Mouse (Mus musculus) right cerebral cortex, adult 18-20 months (tissue): ENCODE data around the gene Arl16.
"Not testable (repeated sequence)": the region's sequence is repeated elsewhere in the genome, so short reads cannot be mapped to it uniquely, and the experiment has no call there.

Experiments used
- DNase-seq: peaks from one replicate; pipeline ENCODE4 v3.0.0; 2022; ENCODE audit warnings: mixed read lengths

The Arl16 gene

GRCm38 (mm10) chr11:120467051-120467735 lies at the start of gene Arl16:
Gene Arl16 (minus strand): TSS chr11:120467607.
- peak; percentile 96 for DNase-seq

- DNase-seq: no peak
Observed at GRCm38 (mm10) chr11:120517147-120517546, 49.7 kb upstream of the Arl16 start.

- DNase-seq: peak; percentile 81
Observed at GRCm38 (mm10) chr11:120515611-120516010, 48.2 kb upstream of the Arl16 start.

DNA sequence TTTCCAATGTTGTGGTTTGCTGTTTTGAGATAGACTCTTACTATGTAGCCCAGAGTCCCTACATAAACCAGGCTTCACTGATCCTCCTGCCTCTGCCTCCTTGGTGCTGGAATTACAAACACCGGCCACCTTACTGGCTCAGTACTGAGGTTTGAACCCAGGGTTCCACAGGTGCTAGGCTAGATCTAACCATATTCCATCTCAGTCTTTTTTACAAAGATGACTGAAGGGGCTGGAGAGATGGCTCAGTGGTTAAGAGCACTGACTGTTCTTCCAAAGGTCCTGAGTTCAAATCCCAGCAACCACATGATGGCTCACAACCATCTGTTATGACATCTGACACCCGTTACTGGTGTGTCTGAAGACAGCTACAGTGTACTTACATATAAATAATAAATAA lies 46.9 kb upstream of the Arl16 start:
- not testable (repeated sequence) for DNase-seq

DNA sequence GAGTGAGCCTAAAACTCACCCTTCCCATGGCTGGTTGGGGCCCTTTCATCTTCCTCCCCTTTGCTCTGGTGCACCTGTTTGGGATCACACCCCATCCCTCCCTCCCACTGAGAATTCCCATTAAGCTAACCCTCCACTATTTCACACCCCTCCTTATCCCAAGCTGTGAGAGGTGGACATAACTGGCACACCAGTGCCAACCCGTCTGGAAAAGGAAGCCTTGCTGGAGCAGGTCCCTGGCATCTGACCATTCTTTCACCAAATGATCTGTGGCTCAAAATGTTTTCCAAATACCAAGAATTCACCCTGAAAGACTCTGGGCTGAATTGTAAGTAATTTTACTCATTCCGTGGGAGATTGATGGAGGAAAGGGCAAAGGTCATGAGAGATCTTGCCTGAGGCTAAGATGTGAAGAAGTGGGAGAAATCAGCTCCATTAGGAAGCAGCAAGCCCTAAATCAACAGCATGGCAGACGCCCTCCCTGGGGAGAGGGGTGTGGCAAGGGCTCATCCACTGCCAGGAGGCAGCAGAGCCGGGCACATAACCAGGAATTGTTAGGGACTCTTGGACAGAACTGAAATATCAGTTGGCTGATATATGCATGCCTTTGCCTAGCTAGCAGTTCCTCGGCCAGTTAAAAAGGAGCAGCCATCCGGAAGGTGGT lies 45.5 kb upstream of the Arl16 start:
- DNase-seq: no peak

DNA sequence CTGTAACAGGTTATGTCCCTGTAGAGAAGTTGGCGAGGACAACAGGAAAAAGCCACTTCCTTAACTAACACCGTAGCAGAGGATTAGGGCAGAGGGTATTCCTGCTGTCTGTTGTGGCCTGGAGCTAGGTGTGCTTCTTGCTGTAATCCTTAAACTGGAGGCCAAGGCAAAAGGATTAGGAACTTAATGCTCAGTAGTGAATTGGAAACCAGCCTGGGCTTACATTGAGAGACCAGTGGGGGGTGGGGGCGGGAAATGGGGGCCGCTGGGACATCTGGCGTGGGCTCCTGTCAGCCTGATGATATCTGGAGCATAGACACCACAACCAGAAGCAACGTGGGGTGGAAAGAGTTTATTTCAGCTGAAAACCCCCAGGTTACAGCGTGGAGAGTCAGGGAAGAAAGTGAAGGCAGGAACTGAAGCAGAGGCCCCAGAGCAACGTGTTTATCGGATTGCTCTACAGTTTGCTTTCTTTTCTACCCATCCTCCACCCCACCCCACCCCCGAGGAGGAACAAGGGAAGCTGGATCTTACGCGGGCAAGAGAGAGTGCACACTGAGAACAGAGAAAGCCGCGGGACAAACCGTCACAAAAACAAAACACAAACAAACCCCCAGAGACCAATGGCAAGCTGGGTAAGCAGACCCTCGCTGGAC lies 43.1 kb upstream of the Arl16 start:
- no peak for DNase-seq

- no peak for DNase-seq
Observed at GRCm38 (mm10) chr11:120509940-120510339, 42.5 kb upstream of the Arl16 start.

DNA sequence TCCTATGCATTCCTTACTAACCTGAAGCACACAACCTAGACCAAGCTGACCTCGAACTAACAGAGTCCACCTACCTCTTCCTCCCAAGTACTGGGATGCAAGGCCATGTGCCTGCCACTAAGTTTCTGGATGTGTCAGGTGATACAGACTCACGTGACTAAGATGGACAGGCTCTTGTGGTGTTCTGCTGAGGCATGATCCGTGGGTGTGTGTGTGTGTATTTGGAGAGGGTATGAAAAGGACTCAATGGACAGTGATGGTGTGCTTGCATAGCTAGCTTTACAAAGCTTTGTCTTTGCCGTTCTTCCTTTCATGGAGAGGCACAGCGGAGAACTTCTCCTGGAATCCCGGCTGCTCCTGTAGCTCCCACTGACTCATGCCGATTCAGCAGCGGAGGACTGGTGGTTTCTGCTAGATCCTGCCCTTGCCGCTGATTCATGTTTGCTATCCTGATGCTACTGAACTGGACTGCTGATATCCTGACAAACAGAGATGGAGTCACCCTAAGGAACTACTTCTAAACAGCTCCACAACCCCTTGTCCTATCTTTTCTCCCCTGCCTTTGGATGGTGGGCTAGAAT lies 41.0 kb upstream of the Arl16 start:
- no peak for DNase-seq

DNA sequence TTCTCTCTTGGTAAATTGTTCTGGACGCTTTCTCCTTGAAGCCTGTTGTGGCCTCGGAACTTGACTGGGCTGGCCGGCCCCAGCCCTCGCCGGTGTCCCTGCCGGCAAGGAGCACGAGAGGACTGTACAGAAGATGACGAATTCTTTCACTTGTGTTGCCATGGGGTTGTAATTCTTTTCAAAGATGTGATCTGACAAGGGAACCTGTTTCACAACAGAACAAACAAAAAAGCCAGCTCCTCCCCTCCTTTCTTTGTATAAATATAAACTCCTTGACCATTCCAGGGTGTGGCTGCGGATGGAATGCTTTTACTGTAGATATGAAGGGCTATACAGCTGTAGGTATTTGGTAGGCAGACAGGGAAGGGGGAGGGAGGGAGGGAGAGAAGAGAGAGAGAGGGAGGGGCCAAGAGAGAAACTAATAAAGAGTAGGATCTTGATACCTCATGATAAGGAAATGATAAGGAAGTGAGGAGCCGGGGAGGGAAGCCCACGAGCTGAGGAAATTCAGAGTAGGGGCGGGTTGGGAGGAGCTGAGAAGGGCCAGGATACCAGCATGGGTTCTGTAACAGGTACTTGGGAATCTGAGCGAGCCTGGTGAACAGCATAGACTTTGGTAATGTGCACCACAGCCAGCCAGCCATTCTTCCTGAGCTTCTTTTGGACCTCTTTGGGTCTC lies 40.3 kb upstream of the Arl16 start:
- no peak for DNase-seq

- DNase-seq: no peak
Observed at GRCm38 (mm10) chr11:120506899-120507298, 39.5 kb upstream of the Arl16 start.

DNA sequence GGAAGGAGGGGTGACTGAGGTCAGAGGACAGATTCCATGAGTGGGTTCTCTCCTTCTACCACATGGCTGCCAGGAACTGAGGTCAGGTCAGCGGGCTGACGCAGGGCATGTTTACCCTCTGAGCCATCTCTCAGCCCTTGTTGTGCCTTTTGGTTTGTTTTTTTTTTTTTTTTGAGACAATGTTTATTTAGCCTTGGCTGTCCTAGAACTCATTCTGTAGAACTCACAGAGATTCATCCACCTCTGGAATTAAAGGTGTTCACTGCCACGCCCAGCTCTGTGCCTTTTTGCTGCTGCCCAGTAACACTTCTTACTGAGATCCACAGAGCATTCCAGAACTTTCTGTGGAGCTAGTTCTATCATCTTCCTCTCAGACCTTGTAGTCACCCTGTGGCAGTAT lies 38.3 kb upstream of the Arl16 start:
- DNase-seq: no peak

DNA sequence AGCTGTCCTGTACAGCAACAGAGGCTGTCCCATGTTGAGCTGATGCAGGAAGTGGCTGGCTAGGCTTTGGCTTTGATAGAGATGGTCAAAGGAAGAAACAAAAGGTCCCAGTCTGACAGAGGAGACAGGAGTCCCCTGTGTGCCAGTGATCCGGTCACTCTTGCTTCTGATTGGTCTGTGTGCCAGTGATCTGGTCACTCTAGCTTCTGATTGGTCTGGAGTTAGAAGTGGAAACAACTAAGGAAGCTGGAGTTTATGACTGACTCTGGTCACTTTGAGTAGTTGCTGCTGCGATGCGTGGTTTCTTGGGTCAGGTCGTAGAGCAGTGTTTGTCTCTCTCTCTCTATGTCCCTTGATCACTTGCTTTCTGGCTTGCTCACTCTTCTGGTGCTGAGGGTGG lies 34.3 kb upstream of the Arl16 start:
- no peak for DNase-seq

DNA sequence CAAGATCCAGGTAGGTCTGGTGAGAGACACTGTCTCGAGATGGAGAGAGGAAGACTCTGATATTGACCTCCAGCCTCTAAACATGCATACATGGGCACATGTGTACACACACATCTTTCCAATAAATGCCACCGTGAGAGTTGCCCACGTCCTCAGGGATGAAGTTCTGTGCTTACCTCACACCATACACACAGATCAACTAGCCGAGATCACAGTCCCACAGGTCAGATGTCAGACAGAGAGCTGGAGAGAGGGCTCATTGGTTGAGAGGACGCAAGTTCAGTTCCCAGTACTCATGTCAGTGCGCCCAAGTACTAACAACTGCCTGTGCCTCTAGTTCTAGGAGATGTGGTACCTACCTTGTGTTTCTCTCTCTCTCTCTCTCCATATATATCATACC lies 33.6 kb upstream of the Arl16 start:
- no peak for DNase-seq

DNA sequence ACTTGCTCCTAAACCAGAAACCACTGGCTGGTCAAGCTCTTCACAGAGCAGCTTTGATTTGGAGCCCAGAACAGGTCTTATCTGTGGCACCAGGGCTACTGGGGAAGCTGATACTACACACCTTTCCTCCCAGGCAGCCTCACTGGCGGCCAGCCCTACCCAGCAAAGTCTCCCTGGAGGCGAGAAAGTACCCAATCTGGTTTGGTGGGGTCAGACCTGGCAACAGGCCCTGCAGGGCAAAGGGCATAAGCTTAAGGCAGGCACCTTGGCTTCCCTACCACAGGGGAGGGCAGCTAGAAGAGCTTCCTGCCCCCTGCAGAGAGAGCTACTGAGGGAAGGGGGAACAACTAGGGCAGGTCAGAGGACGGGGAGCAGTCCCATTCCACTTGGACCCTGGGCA lies 33.0 kb upstream of the Arl16 start:
- DNase-seq: no peak

GRCm38 (mm10) chr11:120499894-120500293 lies 32.5 kb upstream of the Arl16 start:
- no peak for DNase-seq

GRCm38 (mm10) chr11:120498891-120499290 lies 31.5 kb upstream of the Arl16 start:
- DNase-seq: no peak

DNA sequence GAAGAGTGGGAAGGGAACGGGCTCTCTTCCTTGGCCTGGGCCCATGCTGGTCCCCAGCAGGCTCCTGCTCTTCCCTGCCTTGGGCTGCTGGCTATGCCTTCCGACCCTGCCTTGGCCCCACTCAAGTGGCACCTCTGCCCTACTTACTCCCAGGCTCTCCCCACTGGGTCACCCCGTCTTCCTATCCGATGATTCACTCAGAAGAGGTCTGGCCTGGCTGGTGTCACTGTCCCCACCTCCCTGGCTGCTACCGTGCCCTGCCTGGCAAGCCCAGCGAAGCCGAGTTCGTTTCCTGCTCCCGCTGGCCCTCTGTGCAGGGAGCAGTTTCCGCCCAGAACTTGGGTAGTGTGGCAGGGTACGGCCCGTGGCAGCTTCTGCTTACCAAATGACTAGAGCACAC lies 30.8 kb upstream of the Arl16 start:
- DNase-seq: no peak

GRCm38 (mm10) chr11:120497436-120497835 lies 30.0 kb upstream of the Arl16 start:
- no peak for DNase-seq

GRCm38 (mm10) chr11:120493911-120494310 lies 26.5 kb upstream of the Arl16 start:
- DNase-seq: no peak

- DNase-seq: no peak
Observed at GRCm38 (mm10) chr11:120493351-120493750, 25.9 kb upstream of the Arl16 start.

DNA sequence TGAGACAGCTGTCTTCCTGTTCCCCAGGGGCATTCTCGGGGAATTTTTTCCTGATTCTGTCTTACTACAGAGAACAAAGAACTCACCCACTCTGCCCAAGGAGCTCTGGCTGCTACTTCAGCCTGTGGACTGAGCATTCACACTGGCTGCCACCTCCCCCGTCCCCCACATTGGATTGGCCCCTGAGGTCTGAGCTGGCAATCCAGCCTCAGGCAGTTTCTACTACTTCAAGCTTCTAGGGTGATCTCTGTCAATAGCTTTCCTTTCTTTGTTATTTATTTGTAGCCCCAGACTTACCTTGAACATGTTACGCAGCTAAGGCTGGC lies 25.4 kb upstream of the Arl16 start:
- no peak for DNase-seq

DNA sequence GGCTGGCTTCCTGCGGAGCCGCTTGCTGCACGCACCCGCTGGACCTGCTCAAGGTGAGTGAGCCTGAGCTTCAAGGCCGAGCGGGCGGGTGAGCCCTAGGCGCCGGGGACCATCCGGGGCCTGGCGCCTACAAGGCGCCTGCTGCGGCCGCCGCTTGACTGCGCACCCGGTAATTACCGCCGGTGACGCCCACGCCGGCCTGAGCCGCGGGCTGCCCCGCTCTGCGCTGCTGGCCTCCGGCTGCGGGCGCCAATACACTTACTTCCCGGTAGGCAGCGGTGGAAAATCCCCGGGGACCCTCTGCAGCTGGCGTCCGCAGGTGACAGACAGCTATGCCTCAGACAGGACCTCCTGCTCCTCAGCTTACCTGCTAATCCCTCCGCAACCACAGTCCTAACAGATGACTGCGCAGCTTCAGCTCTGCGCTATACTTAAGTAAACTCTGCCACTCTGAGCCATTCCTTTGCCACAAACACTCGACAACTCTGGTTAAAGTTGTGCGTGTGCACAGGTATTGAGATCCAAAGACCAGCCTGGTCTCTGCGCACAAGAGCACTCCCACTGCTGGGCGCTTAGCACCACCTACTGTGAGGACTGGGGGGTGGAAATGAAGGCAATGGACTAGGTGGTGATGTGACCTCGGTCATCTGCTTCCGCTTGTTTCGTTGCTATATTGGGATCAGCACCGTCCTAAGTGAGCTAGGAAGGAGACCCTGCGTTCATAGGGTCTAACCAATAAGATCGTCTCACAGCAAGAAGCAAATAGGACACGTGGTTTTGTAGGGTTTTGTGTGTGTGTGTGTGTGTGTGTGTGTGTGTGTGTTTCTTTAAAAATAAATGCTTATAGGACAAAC lies 24.8 kb upstream of the Arl16 start:
- DNase-seq: peak; percentile 23
